In the genomic region with DNA sequence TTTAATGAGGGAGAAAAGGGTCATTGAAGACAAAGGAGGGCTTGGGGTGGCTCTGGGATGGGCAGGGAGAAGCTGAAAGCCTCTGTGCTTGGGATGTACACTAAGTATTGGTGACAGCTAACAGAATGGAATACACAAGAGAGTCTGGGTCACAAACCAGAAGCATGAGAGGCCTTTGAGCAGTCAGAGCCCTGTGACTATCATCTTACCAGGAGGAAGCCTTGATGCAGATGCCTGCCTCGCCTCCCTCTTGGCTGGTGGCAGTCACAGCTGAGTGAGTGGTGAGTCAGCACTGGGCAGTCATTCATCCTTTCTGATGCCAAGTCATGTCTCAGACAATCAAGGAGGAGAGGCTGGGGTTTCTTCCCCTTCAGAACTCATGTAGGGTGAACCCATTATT, we compare ENCODE assay signal across 20 mouse cellular contexts. TPM values are rescaled to one million over a fixed set of nuclear protein-coding genes. Genes with fewer than 3 reads are reported as not detected.
DNase-seq lines count a peak whose midpoint lies in the region; ATAC-seq and TF ChIP-seq lines count a peak whose summit lies in the region.
"Had no signal": no experiment of that assay in that cellular context is flagged by ENCODE, and none has a peak within 500 bp of the region (broad histone marks: within the 10 kb centered on the region; RNA-seq: fewer than 3 reads in every experiment).

No protein-coding gene starts in this region.

- H3K4me1 ChIP-seq in kidney, embryonic 16.5 days (ENCODE audit: insufficient read depth, low read length) = no peaks in the 10 kb centered on the region
- H3K4me1 ChIP-seq: forebrain, embryonic 13.5 days; heart, embryonic 15.5 days; hindbrain, embryonic 15.5 days; limb, embryonic 13.5 days had no signal

- no peak overlapping the region for H3K27ac ChIP-seq in kidney, embryonic 16.5 days (ENCODE audit: low read length)
- H3K27ac ChIP-seq: forebrain, embryonic 13.5 days; heart, embryonic 15.5 days; hindbrain, embryonic 15.5 days; limb, embryonic 13.5 days had no signal

- no peak overlapping the region for H3ac ChIP-seq in myocyte (ENCODE audit: control insufficient read depth, insufficient read length)

- no peaks in the 10 kb centered on the region for H3K9me3 ChIP-seq in kidney, embryonic 16.5 days (ENCODE audit: low read length)
- H3K9me3 ChIP-seq: forebrain, embryonic 13.5 days; G1E; heart, embryonic 15.5 days; hindbrain, embryonic 15.5 days; limb, embryonic 13.5 days had no signal

- CTCF ChIA-PET in Patski (lab: Charles Lee) = interaction anchor here (1.3 to 1.9 kb wide), 4 partner anchors 19 to 121 kb away, joined by 3 to 5 read pairs (median 4); no protein-coding TSS in a partner anchor

- TF ChIP-seq CTCF in Patski (IDR thresholded peaks at IDR 0.05) = no peak

- no peaks in the 10 kb centered on the region for H3K27me3 ChIP-seq in kidney, embryonic 16.5 days (ENCODE audit: insufficient read depth, low read length)
- H3K27me3 ChIP-seq in Patski (no peaks in the 10 kb centered on the region), myocyte (ENCODE audit: control insufficient read depth, insufficient read depth, insufficient read length) (no peaks in the 10 kb centered on the region)
- H3K27me3 ChIP-seq: forebrain, embryonic 13.5 days; heart, embryonic 15.5 days; hindbrain, embryonic 15.5 days; limb, embryonic 13.5 days had no signal

- H3K79me2 ChIP-seq in myocyte (ENCODE audit: control insufficient read depth, insufficient read depth) = no peaks in the 10 kb centered on the region

- WGBS in kidney, embryonic 16.5 days = 21% methylated on average over 1 of the region's 1 CpGs

- no peak for TF ChIP-seq POLR2A in myocyte (IDR thresholded peaks at IDR 0.05; ENCODE audit: insufficient read length, low read depth)

- H3K36me3 ChIP-seq in kidney, embryonic 16.5 days (ENCODE audit: insufficient read depth, low read length) = no peaks in the 10 kb centered on the region
- H3K36me3 ChIP-seq in myocyte (ENCODE audit: control insufficient read depth, insufficient read depth) = no peaks in the 10 kb centered on the region
- H3K36me3 ChIP-seq: G1E; heart, embryonic 15.5 days; hindbrain, embryonic 15.5 days; limb, embryonic 13.5 days had no signal

- H3K4me3 ChIP-seq in kidney, embryonic 16.5 days (ENCODE audit: low read length) = no peak overlapping the region
- H3K4me3 ChIP-seq in myocyte = no peak overlapping the region
- H3K4me3 ChIP-seq: forebrain, embryonic 13.5 days; heart, embryonic 15.5 days; hindbrain, embryonic 15.5 days; limb, embryonic 13.5 days had no signal

- no peak overlapping the region for H3K4me2 ChIP-seq in kidney, embryonic 16.5 days (replicated peaks; ENCODE audit: low read depth, low read length)
- H3K4me2 ChIP-seq in myocyte (ENCODE audit: low read depth) = peak overlapping the region; percentile 34
- H3K4me2 ChIP-seq: forebrain, embryonic 13.5 days; heart, embryonic 15.5 days; hindbrain, embryonic 15.5 days; limb, embryonic 13.5 days; midbrain, embryonic 11.5 days had no signal

- no peak overlapping the region for H3K9ac ChIP-seq in kidney, embryonic 16.5 days (replicated peaks; ENCODE audit: low read length)
- H3K9ac ChIP-seq: forebrain, embryonic 13.5 days; heart, embryonic 15.5 days; hindbrain, embryonic 15.5 days; limb, embryonic 13.5 days; liver, postnatal 0 days had no signal

- POLR2A ChIA-PET in Patski (lab: Charles Lee) = interaction anchor here (1.0 to 1.1 kb wide), 2 partner anchors 9 to 12 kb away, joined by 3 read pairs; no protein-coding TSS in a partner anchor

- in situ Hi-C loops in Patski (cut with MboI; ENCODE audit: low pct_unique_long_range_greater_than_20kb) = no loop called here

- peak; percentile 51; the same call in 1 of the 2 replicates for ATAC-seq in kidney, embryonic 16.5 days (ENCODE audit: low FRiP score, low TSS enrichment)
- peak; percentile 95 for ATAC-seq in Patski
- ATAC-seq: activated CD4-positive, CD25-positive, alpha-beta regulatory T cell, adult 4 months; forebrain, embryonic 13.5 days; liver, postnatal 0 days had no signal

- DNase-seq in adrenal gland, adult (ENCODE audit: inconsistent age in 2 of 2, low spot score in 1 of 2) = peak; percentile 64 to 72
- DNase-seq in adrenal gland, postnatal 4 days (ENCODE audit: low spot score in 2 of 2) = no peak
- no peak for DNase-seq in kidney, adult 9 months
- DNase-seq in Patski (ENCODE audit: low read depth, low spot score) = peak; percentile 75
- no peak for DNase-seq in spleen, postnatal 14 days (ENCODE audit: low spot score in 2 of 2)
- DNase-seq in heart, adult 9 months (ENCODE audit: low spot score in 2 of 2) = no peak
- DNase-seq: cerebellum, postnatal 25 days; kidney, postnatal 14 days; liver, postnatal 0 days; lung, postnatal 36 days; right cerebral cortex, postnatal 4 days had no signal

TF ChIP-seq in myocyte, 11 proteins besides CTCF, POLR2A, EP300 and RAD21:
- TF ChIP-seq MYOD1 (IDR thresholded peaks at IDR 0.05; ENCODE audit: control insufficient read depth in 1 of 3, insufficient read length in 2 of 3, low read depth in 2 of 3) (peak in 2 of 3 experiments; percentile 70 to 92), MYOG (IDR thresholded peaks at IDR 0.05; ENCODE audit: control insufficient read depth in 1 of 3, insufficient read depth in 1 of 3, insufficient read length in 2 of 3, low read depth in 2 of 3) (peak; percentile 29 to 92 (median 69)), MAX (IDR thresholded peaks at IDR 0.05; ENCODE audit: low read depth) (no peak), SRF (IDR thresholded peaks at IDR 0.05; ENCODE audit: control insufficient read depth, insufficient read length, low read depth) (no peak), TCF3 (IDR thresholded peaks at IDR 0.05; ENCODE audit: insufficient read length, low read depth) (peak; percentile 20), TCF12 (IDR thresholded peaks at IDR 0.05; ENCODE audit: insufficient read depth, poor library complexity, severe bottlenecking) (peak; percentile 9), POLR2AphosphoS2 (IDR thresholded peaks at IDR 0.05; ENCODE audit: insufficient read length, low read depth) (no peak)
TF ChIP-seq in myocyte: peak in this region for 4.

RNA-seq across cellular contexts. Expression of gene Actc1, which starts 33.9 kb away (rescaled TPM):
- total RNA-seq in adrenal gland, postnatal 4 days (2021) = 10 to 100 TPM in 1 of 2 experiments, 1 to 10 TPM in 1; 7.6 to 23.1 TPM
- polyA plus RNA-seq in kidney, embryonic 16.5 days (2015; fragmentation: Nextera tagmentation; extraction: Ambion mirVana) = 40.4 and 70.7 TPM in 2 replicates
- not detected for polyA plus RNA-seq in Patski (2021)
- 2,846 TPM for polyA plus RNA-seq in myocyte (2012; fragmentation: generic; extraction: Trizol)
- total RNA-seq: G1E had no signal
- polyA plus RNA-seq: activated CD4-positive, CD25-positive, alpha-beta regulatory T cell, adult 4 months; G1E had no signal

Comparison
In these comparisons a context has a peak if more than half of its experiments do, and no peak if none do; other contexts are left out.
1. DNase-seq: peak in adrenal gland, adult (2 of 2) and Patski (single experiment); none in adrenal gland, postnatal 4 days (0 of 2), kidney, adult 9 months (single experiment), spleen, postnatal 14 days (0 of 2) and heart, adult 9 months (0 of 2).
2. RNA of gene Actc1, which starts 33.9 kb away (polyA plus RNA-seq): 2,846 TPM in myocyte (single experiment) and 40.4 to 70.7 TPM in kidney, embryonic 16.5 days; not detected in Patski (single experiment); every median in the first group is over 10 times any median in the second.